Mouse (Mus musculus): ENCODE data around the gene Cadm4. TPM values are rescaled to one million over a fixed set of nuclear protein-coding genes. Genes with fewer than 3 reads are reported as not detected.
"Not testable (repeated sequence)": the region's sequence is repeated elsewhere in the genome, so short reads cannot be mapped to it uniquely, and the experiment has no call there.

The Cadm4 gene
- polyA plus RNA-seq, 1 experiment from 2014 or later = 67.2 TPM

- Histone ChIP-seq H3K9ac (no peak overlapping the region), H3K27ac (no peak overlapping the region), H3K4me1 (replicated peaks) (peaks cover 11% of the 10 kb centered on the region; the same call in 1 of the 2 replicates), H3K9me3 (no peaks in the 10 kb centered on the region), H3K36me3 (no peaks in the 10 kb centered on the region), H3K4me2 (no peak overlapping the region), H3K4me3 (no peak overlapping the region), H3K27me3 (no peaks in the 10 kb centered on the region)
- WGBS = 73% methylated on average over 7 of the region's 7 CpGs
- ATAC-seq (ENCODE audit: low FRiP score) = no peak
These were observed 8.9 kb upstream of the Cadm4 start for GRCm38 (mm10) chr7:24472937-24473336.

GRCm38 (mm10) chr7:24473913-24474529, 7.8 kb upstream of the Cadm4 start:
- 37% methylated on average over 10 of the region's 10 CpGs for WGBS
- Histone ChIP-seq H3K9me3 (no peaks in the 10 kb centered on the region), H3K27ac (no peak overlapping the region), H3K27me3 (no peaks in the 10 kb centered on the region), H3K9ac (no peak overlapping the region), H3K4me3 (no peak overlapping the region), H3K36me3 (no peaks in the 10 kb centered on the region), H3K4me2 (no peak overlapping the region), H3K4me1 (replicated peaks) (peaks cover 12% of the 10 kb centered on the region)
- ATAC-seq (ENCODE audit: low FRiP score) = 0 out of 2 replicates have a peak, but pooled peaks have one; percentile 11

DNA sequence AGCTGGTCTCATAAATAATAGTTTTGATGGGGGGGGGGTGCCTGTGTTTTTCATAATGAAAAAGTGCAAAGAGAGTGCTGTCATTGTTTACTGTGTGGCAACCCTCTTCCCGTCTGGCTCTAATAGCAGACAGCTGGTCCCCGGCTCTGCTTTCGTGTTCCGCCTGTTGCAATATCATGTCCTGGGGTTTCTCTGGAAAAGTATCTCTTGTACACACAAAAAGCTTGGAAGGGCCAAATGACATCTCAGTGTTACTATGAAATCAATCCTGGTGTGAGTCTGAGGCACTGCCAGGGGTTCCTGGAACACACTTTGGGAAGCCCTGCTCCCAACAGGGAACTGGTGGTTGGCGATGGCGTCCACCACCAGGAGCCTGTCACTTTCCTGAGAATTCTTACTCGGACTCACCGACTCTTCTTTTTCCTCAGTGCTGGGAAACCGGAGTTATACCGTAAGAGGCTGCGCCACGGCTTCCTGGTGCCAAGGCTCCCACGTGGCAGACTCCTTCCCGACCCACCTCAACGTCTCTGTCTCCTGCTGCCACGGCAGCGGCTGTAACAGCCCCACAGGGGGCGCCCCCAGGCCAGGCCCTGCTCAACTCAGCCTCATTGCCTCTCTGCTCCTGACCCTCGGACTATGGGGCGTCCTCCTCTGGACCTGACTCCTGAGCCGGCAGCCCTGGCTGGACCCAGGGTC, 6.9 kb upstream of the Cadm4 start:
- Histone ChIP-seq H3K9ac (no peak overlapping the region), H3K27me3 (no peaks in the 10 kb centered on the region), H3K4me3 (no peak overlapping the region), H3K9me3 (no peaks in the 10 kb centered on the region), H3K4me2 (0 out of 2 replicates have a peak overlapping the region, but pooled peaks have one; percentile 17), H3K36me3 (no peaks in the 10 kb centered on the region), H3K4me1 (replicated peaks) (peaks cover 21% of the 10 kb centered on the region), H3K27ac (no peak overlapping the region; the same call in 1 of the 2 replicates)
- 33% methylated on average over 21 of the region's 21 CpGs for WGBS
- ATAC-seq (ENCODE audit: low FRiP score) = no peak

DNA sequence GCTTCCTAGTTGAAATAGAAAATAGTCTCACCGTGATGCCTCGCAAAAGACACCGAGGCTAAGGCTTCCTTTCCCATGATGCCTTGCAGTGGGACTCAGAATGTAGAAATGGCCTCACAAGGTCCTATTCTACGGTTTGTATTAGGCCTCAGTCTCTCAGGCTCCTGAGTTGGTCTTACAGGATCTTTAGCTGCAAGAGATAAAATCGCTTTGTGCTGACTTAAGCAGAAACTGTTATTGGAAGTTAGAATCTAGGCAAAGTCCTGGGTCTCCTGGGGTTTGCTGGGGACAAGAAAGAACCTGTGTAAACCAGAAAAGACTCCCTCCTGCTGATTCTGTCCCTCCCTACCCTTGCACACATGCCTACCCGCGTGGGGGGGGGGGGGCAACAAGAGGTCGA, 5.5 kb upstream of the Cadm4 start:
- no peak for ATAC-seq (ENCODE audit: low FRiP score)
- Histone ChIP-seq H3K27me3 (no peaks in the 10 kb centered on the region), H3K36me3 (no peaks in the 10 kb centered on the region), H3K9me3 (no peaks in the 10 kb centered on the region), H3K4me3 (no peak overlapping the region), H3K4me1 (replicated peaks) (peaks cover 35% of the 10 kb centered on the region), H3K4me2 (no peak overlapping the region), H3K27ac (no peak overlapping the region), H3K9ac (no peak overlapping the region)
- WGBS = 80% methylated on average over 8 of the region's 8 CpGs

- Histone ChIP-seq H3K9ac (no peak overlapping the region), H3K36me3 (no peaks in the 10 kb centered on the region), H3K4me3 (no peak overlapping the region), H3K4me1 (replicated peaks) (peaks cover 36% of the 10 kb centered on the region), H3K27ac (no peak overlapping the region), H3K4me2 (no peak overlapping the region), H3K9me3 (no peaks in the 10 kb centered on the region), H3K27me3 (no peaks in the 10 kb centered on the region)
- 86% methylated on average over 7 of the region's 7 CpGs for WGBS
- ATAC-seq (ENCODE audit: low FRiP score) = no peak
These were observed 5.0 kb upstream of the Cadm4 start for GRCm38 (mm10) chr7:24476856-24477255.

DNA sequence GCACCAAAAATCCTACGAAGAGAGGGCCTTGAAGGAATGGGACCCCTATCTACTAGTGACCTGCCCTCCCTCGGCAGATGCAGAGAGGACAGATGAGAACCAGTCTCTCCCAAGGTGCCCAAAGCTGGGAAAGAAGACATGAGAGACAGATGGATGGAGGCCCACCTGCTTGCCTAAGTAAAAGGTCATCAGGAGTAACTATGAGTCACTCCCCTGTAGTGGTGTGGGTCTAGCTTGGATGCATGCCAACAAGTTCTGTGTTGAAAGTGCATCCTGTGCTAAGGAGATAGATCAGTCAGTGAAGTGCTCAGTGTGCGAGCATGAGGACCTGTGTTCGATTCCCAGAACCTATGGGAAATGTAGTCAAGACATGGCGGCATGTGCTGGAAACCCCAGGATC, 2.9 kb upstream of the Cadm4 start:
- 90% methylated on average over 5 of the region's 5 CpGs for WGBS
- H3K9ac ChIP-seq = no peak overlapping the region
- H3K27ac ChIP-seq = no peak overlapping the region
- H3K4me3 ChIP-seq = no peak overlapping the region
- H3K4me2 ChIP-seq = no peak overlapping the region
- ATAC-seq (ENCODE audit: low FRiP score) = no peak
- peaks cover 49% of the 10 kb centered on the region for H3K4me1 ChIP-seq (replicated peaks)
- H3K36me3 ChIP-seq = no peaks in the 10 kb centered on the region
- H3K27me3 ChIP-seq = no peaks in the 10 kb centered on the region
- H3K9me3 ChIP-seq = no peaks in the 10 kb centered on the region

- Histone ChIP-seq H3K27ac (no peak overlapping the region), H3K4me1 (replicated peaks) (peaks cover 51% of the 10 kb centered on the region), H3K9ac (peak overlapping the region; percentile 96), H3K36me3 (no peaks in the 10 kb centered on the region), H3K9me3 (no peaks in the 10 kb centered on the region), H3K4me2 (peak overlapping the region; percentile 75), H3K27me3 (no peaks in the 10 kb centered on the region), H3K4me3 (peak overlapping the region; percentile 80; the same call in 1 of the 2 replicates)
- 100% methylated on average over 2 of the region's 2 CpGs for WGBS
- ATAC-seq (ENCODE audit: low FRiP score) = no peak
These were observed 2.1 kb upstream of the Cadm4 start for GRCm38 (mm10) chr7:24479685-24480084.

DNA sequence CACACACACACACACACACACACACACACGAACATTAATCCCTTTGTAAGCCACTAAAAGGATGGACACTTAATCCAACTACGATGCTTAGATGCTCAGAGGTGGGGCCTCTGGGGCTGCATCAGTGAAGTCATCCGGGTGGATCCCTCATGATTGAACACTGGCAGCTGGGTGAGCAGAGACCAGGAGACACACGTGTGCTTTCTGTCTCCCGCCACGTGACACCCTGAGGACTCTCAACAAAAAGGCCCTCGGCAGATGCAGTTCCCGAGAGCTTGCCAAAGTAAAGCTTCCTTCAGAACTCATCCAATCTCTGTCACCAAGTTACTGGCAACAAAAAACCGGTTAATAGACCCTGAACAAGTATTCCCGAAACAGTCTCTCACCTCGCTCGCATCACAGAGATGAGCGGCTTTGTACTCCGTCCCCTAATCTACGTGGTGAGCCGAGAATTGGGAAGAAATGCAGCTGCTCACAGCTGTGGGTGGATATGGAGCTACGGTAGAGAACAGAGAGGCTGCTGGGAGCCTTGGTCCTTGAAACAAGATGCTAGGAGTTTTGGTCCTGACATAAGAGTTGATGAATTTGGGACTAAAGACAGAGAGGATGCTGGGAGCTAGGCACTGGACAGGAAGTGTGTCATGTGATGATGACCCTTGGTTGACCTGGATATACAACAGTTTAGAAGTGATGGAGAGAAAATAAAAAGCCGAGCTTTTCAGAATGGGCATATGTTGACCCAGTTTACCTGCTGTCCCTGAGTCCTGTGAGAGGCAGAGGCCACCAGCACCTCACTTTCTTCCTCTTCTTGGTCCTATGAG, 1.5 kb upstream of the Cadm4 start:
- WGBS = 57% methylated on average over 18 of the region's 18 CpGs
- Histone ChIP-seq H3K27ac (0 out of 2 replicates have a peak overlapping the region, but pooled peaks have one; percentile 23), H3K9me3 (no peaks in the 10 kb centered on the region), H3K36me3 (no peaks in the 10 kb centered on the region), H3K4me2 (peak overlapping the region; percentile 75), H3K4me3 (peak overlapping the region; percentile 80), H3K9ac (peak overlapping the region; percentile 96), H3K4me1 (replicated peaks) (peaks cover 52% of the 10 kb centered on the region), H3K27me3 (no peaks in the 10 kb centered on the region)
- ATAC-seq (ENCODE audit: low FRiP score) = no peak

DNA sequence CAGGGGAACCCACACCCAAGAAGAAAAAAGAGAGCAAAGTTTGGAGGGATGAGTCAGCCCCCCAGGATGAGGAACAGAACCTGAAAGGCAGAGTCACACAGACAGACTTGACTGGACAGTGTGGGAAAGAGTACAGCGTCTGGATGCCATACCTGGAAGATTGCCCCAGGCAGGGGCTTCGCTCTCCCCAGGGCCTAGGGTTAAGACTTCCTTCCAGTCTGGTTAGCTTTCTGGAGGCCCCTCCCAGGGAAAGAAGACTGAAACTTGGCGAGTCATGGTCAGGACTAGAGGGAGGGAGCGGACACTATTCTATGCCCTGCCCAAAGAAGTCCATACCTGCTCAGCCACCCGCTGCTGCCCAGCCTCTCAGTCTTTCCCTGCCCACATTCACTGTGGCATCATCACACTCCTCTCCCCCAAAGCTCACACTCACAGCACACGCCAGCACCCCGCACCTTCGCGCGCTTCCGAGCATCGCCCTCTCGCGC, 793 bp upstream of the Cadm4 start:
- Histone ChIP-seq H3K4me3 (peak overlapping the region; percentile 80), H3K9me3 (no peaks in the 10 kb centered on the region), H3K27ac (peak overlapping the region; percentile 89), H3K9ac (peak overlapping the region; percentile 96), H3K4me1 (replicated peaks) (peaks cover 59% of the 10 kb centered on the region), H3K27me3 (no peaks in the 10 kb centered on the region), H3K4me2 (peak overlapping the region; percentile 75), H3K36me3 (no peaks in the 10 kb centered on the region)
- 11% methylated on average over 14 of the region's 14 CpGs for WGBS
- peak; percentile 57 for ATAC-seq (ENCODE audit: low FRiP score)

DNA sequence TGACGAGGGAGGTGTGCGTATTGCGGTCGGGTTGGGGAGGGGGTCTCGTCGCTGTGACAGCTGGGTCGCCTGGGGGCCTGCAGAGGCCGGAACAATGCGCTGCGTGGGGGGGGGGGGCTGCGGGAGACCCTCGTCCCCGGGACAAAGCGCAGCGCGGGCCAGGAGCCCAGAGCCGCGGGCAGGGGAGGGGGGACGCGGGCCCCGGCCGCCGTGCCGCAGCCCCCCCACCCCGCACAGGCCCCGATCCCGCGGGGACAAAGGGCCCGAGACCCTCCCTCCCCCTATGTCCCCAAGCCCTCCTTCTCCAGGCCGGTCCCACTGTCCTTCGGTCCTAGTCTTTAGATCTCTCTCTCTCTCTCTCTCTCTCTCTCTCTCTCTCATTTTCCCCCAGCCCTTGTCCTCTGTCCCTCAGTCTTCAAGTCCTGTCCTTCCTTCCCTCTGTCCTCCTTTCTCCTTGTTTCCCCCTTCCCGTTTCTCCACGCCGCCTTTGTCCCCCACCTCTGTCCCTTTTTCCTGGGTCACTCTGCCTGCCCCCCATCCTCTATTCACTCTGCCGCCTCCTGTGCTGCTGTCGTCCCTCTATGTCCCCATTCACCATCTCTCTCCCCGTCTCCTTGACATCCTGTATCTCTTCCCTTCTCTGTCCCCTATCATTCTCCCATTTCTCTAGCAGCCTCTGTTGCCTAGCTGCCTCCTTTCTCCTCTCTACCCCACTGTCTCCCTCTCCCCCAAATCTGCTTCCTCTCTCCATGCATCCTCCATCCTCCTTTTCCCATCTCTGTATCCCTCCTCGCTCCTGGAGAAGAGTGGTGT, 591 bp downstream of the Cadm4 start:
- H3K4me1 ChIP-seq (replicated peaks) = peaks cover 73% of the 10 kb centered on the region
- peak overlapping the region; percentile 75 for H3K4me2 ChIP-seq
- H3K27ac ChIP-seq = peak overlapping the region; percentile 89
- no peaks in the 10 kb centered on the region for H3K36me3 ChIP-seq
- H3K4me3 ChIP-seq = peak overlapping the region; percentile 80
- H3K27me3 ChIP-seq = no peaks in the 10 kb centered on the region
- peak; percentile 19 for ATAC-seq (ENCODE audit: low FRiP score)
- H3K9me3 ChIP-seq = no peaks in the 10 kb centered on the region
- peak overlapping the region; percentile 96 for H3K9ac ChIP-seq
- under 1% methylated on average over 10 of the region's 38 CpGs for WGBS

GRCm38 (mm10) chr7:24483291-24483690, 1.5 kb downstream of the Cadm4 start:
- H3K9ac ChIP-seq = peak overlapping the region; percentile 96
- H3K27ac ChIP-seq = peak overlapping the region; percentile 89
- not testable (repeated sequence) for H3K36me3 ChIP-seq; H3K27me3 ChIP-seq; H3K9me3 ChIP-seq; ATAC-seq (ENCODE audit: low FRiP score)
- peak overlapping the region; percentile 80 for H3K4me3 ChIP-seq
- WGBS = 56% methylated on average over 6 of the region's 6 CpGs
- peak overlapping the region; percentile 75 for H3K4me2 ChIP-seq
- H3K4me1 ChIP-seq (replicated peaks) = peaks cover 82% of the 10 kb centered on the region

Data from hindbrain, embryonic 13.5 days (tissue).